Mouse (Mus musculus) thymus, postnatal 14 days (tissue): Measurements from ENCODE around the gene Rad51b.

Source experiments
- DNase-seq: peaks from one replicate; pipeline ENCODE4 v3.0.0; 2021

Rad51b gene

GRCm38 (mm10) chr12:79499809-79500208 lies 202.7 kb downstream of the Rad51b start:
- no peak for DNase-seq

DNA sequence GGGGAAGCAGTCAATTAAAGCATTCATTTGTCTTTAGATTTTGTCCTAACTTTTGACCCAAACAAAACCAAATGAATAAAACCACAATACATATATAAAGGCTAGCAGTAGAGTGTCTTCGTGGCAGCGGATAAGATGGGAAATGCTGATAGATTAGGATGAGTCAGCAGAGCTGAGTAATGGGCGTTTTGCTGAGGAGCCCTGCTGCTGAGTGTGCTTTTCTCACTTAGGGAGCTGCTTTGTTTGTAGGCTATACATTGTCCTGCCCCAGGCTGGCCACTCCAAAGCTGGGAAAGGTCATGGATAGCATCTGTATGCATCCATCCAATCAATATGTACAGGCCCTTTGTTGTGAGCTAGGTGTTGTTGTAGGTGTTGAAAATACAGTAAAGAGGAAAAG lies 204.8 kb downstream of the Rad51b start:
- DNase-seq = no peak

DNA sequence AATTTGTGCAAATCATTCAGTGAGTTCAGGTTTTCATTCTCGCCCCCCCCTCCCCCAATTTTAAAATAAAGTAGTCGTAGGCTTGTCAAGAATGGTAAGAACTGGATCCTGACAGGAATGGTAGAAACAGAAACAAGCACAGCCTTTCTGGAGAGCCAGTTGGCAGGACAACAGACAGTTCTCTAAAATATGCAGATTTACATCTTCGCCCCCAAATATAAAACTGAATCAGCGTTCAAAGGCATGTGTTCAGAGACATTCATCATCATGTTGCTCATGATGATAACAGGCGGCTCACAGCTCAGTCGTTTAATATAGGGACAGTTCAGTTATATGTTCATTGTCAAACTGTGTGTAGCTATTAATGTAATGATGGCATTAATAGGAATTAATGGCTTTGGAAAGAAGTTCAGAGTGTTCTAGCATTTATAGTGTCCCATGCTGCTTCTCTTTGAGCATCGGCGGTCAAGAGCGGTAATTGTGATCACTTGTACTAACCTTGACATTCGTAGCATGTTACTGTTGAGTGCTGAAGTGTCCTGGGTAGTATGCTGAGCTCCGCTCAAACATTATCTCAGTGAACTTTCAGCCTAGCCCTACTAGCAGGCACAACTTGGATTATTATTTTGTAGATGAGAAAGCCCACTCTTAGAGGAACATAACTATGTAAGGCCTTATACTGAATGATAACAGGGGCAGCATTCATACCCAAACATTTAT lies 205.9 kb downstream of the Rad51b start:
- DNase-seq = no peak

- no peak for DNase-seq
These were observed 206.8 kb downstream of the Rad51b start for GRCm38 (mm10) chr12:79503582-79504515.

GRCm38 (mm10) chr12:79504641-79505040 lies 207.6 kb downstream of the Rad51b start:
- no peak for DNase-seq

DNA sequence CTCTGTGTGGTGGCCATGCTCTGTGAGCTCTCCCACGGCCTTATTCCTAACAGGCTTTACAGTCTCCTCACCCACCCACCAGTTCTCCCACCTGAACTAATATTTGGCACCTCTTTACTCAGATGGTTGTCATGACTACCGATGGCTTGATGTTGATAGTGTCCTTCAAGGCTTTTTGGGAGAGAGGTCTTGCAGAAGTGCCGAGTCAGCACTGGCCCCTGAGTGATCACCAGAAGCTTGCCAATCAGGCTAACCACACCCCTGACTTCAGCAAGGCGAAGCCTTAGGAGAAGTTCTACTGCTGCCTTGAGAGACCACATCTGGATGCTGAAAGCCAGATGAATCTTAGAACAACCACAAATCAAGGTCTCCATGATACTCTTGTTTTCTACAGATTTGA lies 209.3 kb downstream of the Rad51b start:
- DNase-seq = no peak

DNA sequence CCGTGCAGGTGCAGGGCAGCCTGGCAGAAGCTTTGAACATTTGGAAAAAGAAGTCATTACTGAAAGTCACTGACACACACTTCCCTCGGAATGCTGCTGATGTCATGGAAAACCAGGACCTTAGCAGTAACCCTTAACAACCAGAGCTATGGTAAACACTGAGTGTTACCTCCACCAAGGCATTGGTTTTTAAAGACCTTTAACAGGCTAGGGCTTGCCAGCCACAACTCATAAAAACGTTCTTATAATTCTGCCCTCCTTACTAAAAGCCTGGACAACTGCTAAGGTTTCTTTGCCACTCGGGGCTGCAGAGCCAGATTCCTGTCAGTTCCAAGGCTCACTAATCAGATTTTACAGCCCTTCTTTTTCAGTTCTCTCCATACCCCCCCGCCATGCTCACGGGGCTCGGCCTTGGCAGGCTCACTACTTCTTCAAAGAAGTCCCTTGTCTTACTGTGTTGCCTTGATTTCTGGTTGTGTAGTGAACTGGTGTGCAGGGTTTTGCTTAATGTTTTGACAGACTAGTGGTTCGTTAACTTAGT lies 210.1 kb downstream of the Rad51b start:
- no peak for DNase-seq

- peak; percentile 73 for DNase-seq
These were observed 214.5 kb downstream of the Rad51b start for GRCm38 (mm10) chr12:79511454-79512204.

- no peak for DNase-seq
These were observed 215.3 kb downstream of the Rad51b start for GRCm38 (mm10) chr12:79512205-79512886.

- DNase-seq = no peak
These were observed 216.1 kb downstream of the Rad51b start for GRCm38 (mm10) chr12:79512982-79513681.

GRCm38 (mm10) chr12:79514680-79515079 lies 217.6 kb downstream of the Rad51b start:
- no peak for DNase-seq

DNA sequence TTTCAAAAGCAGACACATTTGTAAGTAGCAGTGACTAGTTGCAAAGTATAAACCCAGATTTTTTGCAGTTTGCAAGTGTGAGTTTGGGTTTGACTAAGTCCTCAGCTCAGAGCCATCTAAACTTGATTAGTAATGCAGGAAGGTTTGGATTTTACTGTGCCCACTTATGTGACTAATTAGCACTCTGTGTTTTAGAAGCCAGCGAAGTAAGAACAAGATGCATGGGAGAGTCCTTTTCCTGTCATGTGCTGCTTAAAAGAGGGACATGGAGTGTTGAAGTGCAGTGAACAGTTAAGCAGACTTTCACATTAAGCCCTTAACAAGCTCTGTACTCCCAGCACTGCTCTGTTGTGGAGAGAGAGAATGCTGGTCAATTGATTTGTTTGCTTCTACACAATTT lies 225.3 kb downstream of the Rad51b start:
- DNase-seq = no peak

DNA sequence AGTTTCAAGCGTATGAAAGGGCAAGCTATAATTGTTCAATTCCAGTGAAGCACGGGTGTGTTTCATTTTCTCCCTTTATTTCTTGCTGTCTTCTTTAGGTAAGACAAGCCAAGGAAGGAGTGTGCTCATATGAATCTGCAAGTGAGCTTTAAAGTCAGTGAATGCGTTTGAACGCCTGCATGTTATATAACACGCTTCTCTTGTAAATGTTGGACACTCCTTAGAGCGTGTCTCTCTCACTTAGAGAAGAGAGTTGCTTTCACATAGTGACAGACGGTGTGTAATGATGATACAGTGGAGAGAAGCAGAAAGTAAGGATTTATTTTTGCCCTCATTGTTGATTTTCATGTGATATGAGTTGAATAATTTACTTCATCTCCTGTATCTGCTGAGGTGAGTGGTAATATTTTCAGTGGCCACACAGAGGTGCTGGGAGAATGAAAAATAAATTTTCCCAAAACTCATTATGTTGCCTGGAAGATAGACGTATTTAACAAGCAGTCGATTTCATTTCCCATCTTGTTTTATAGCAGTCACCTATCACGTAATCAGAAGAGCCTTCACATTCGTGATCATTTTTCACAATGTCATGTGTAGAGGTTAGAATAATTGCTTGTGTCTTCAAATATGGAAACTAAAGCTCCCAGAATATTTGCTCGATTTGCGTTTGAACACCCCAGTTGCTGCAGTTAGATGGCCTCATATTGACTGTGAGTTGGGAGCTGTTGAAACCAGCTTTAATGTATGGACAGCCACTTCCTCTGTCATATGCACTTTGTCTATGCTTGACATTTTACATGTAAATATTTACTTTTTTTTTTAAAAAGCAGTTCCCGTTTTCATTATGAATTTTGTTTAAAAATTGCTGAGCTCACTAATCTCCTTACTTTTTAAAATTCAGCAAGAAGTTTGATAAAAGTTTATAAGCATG lies 228.1 kb downstream of the Rad51b start:
- no peak for DNase-seq

- no peak for DNase-seq
These were observed 228.8 kb downstream of the Rad51b start for GRCm38 (mm10) chr12:79525872-79526271.

GRCm38 (mm10) chr12:79527222-79527621 lies 230.1 kb downstream of the Rad51b start:
- no peak for DNase-seq

DNA sequence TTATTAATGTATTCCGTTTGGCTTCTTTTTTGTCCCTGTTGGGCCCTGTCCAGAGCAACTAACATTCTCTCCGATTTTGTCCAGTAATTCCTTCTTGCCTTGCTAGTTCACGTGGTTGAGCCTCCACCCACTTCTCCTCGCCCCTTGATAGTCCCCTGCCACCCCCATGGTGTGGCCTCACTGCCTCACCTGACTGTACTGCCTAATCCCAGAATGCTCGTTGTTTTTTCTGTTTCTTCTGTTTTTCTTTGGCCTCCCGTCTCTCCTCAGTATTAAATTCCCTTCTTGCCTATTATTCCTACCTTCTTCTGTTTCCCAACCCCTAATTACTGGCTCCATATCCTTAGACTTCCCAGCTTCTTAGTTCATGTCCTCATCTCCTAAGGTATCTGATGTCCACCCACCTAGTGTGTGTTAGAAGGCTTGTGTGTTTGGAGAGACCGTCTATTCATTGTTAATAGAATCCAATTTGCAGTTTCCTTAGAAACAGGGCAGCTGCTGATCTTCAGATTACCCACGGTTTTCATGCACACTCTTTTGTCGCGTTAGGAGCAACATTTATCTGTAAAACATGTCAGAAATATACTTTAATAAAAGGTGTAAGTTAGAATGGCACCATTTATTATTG lies 233.3 kb downstream of the Rad51b start:
- no peak for DNase-seq

DNA sequence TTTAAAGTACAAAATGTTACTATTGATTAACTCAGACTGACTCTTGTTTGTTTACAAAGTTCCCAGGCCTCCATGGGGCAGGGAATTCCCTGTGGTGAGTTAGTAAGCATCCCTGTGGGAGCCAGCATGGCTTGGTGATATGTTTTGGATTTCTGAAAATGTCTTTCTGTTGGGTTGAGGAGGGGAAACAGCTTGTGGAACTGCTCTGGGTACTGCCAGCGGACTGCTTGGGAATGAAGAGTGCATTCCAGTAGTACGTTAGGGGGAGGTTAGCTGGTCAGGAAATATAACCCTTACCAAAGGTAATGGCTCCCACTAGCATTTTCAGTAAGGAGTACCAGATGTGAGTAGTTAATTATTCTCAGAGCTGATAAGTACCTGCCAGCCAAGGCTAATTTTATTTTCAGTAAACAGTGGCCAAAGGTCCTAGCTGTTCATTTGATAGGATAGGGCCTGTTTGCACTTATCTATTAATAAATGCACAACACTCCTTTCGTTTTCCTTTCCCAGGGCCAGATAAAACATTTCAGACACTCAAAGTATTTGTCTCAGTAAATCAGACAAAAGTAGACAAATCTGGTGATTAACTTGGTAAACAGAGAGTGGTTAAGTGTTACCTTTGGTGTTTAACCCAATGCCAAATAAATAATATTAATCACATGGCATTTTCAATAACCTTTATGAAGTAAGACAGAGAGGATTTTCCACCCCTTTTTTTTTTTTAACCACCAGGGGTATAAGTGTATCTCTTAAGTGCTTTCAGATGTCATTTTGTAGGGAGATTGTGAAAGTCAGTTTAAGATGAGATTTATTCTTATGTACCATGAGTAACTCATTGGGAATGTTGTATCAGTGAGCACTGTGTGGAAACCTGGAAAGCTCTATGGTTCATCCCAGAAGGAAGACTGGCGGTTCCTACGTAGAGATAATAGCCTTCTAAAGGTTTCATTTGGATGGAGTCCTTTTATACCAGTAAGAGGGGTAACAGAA lies 235.0 kb downstream of the Rad51b start:
- no peak for DNase-seq

DNA sequence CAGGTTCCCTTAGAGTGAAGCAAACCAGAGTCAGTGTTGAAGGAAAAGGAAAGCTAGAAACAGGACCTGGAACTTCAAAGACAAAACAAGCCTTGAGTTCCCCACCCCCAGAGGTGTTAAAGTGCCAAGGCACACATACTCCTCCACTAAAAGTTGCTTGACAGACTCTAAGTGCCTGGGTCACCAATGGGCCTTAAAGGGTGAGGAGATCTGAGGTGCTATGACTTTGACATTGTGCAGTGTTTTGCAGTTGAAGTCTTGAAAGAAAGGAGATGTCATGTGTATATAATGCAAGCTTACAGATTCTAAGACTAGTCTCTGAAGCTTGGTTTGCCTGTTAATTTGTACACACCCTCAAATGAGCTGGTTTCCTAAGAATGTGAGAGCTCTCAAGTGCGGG lies 237.7 kb downstream of the Rad51b start:
- no peak for DNase-seq
